Mouse (Mus musculus): Measurements from ENCODE around the gene Mpg.

- TF ChIP-seq CTCF (IDR thresholded peaks at IDR 0.05; ENCODE audit: extremely low read depth, insufficient read depth, insufficient read length, insufficient replicate concordance): no peak
- no peak for TF ChIP-seq POLR2A (IDR thresholded peaks at IDR 0.05; ENCODE audit: low read depth, low read length)
These were observed 40.5 kb downstream of the Mpg start for GRCm38 (mm10) chr11:32266776-32267175.

Data from spleen, adult 2 months (tissue).